Mouse (Mus musculus) stomach, embryonic 16.5 days (tissue): ENCODE data around the gene Gtf2a1. TPM values are rescaled to one million over a fixed set of nuclear protein-coding genes. Genes with fewer than 3 reads are reported as not detected.

Source experiments
- polyA plus RNA-seq: library from polyadenylated mRNA; unstranded; fragments of >200 nt; fragmentation: Nextera tagmentation; extraction: Ambion mirVana; gene quantifications from 2 replicates; pipeline ENCODE4 v1.2.1, GENCODE M21; 2015

Gtf2a1 gene
- polyA plus RNA-seq, 1 experiment from 2014 or later = 41.0 TPM

Other genes starting within 250 kb of the Gtf2a1 start
- gene Cep128, start 206.1 kb downstream of the Gtf2a1 start, polyA plus RNA-seq = 8.3 and 9.6 TPM in 2 replicates
- 0.41 and 0.50 TPM in 2 replicates for gene Tshr, start 205.9 kb downstream of the Gtf2a1 start, polyA plus RNA-seq
- gene Ston2, start 197.9 kb upstream of the Gtf2a1 start, polyA plus RNA-seq = 8.1 and 8.5 TPM in 2 replicates